Comparison of ENCODE assay signal across 10 mouse cellular contexts in genomic region chr3:130053340-130054066, GRCm38 (mm10). TPM values are rescaled to one million over a fixed set of nuclear protein-coding genes. Genes with fewer than 3 reads are reported as not detected.
DNase-seq lines count a peak whose midpoint lies in the region; ATAC-seq and TF ChIP-seq lines count a peak whose summit lies in the region.
"Had no signal": no experiment of that assay in that cellular context is flagged by ENCODE, and none has a peak within 500 bp of the region (broad histone marks: within the 10 kb centered on the region; RNA-seq: fewer than 3 reads in every experiment).

No protein-coding gene starts in this region.

- WGBS in limb, embryonic 12.5 days = 51% methylated on average over 10 of the region's 10 CpGs
- WGBS in limb, embryonic 10.5 days = 54% methylated on average over 10 of the region's 10 CpGs
- 25% methylated on average over 10 of the region's 10 CpGs for WGBS in kidney, embryonic 15.5 days

- TF ChIP-seq CTCF in gastrocnemius, adult 2 months (IDR thresholded peaks at IDR 0.05) = no peak

- no peak overlapping the region for H3K4me3 ChIP-seq in gastrocnemius, adult 2 months
- H3K4me3 ChIP-seq in limb, embryonic 12.5 days (replicated peaks) = no peak overlapping the region
- no peak overlapping the region for H3K4me3 ChIP-seq in limb, embryonic 10.5 days
- H3K4me3 ChIP-seq in brown adipose tissue, adult 24 weeks (ENCODE audit: insufficient read depth, low read depth, low read length) = no peak overlapping the region
- no peak overlapping the region for H3K4me3 ChIP-seq in kidney, embryonic 15.5 days (replicated peaks)
- H3K4me3 ChIP-seq: embryonic facial prominence, embryonic 12.5 days; hindbrain, embryonic 15.5 days had no signal

- ATAC-seq in limb, embryonic 12.5 days (ENCODE audit: insufficient number of reproducible peaks, insufficient read depth, low FRiP score, low TSS enrichment, low read depth) = no peak
- peak; percentile 86 for ATAC-seq in kidney, embryonic 15.5 days (replicated peaks; ENCODE audit: low FRiP score)

- H3K27ac ChIP-seq in gastrocnemius, adult 2 months = peak overlapping the region; percentile 56
- 0 out of 2 replicates have a peak overlapping the region, but pooled peaks have one; percentile 46 for H3K27ac ChIP-seq in limb, embryonic 12.5 days
- no peak overlapping the region for H3K27ac ChIP-seq in limb, embryonic 10.5 days
- H3K27ac ChIP-seq in brown adipose tissue, adult 24 weeks (replicated peaks; ENCODE audit: low read depth, low read length) = peak overlapping the region; percentile 64
- H3K27ac ChIP-seq in kidney, embryonic 15.5 days = peak overlapping the region; percentile 82
- H3K27ac ChIP-seq: embryonic facial prominence, embryonic 12.5 days; hindbrain, embryonic 15.5 days had no signal

- intact Hi-C loops in gastrocnemius, adult 2 months (cut with DNase I) = loop anchor here (10.0 kb wide), 1 partner anchor 59 kb away; no protein-coding TSS in a partner anchor

- DNase-seq in gastrocnemius, adult 2 months = no peak
- no peak for DNase-seq in gastrocnemius, adult 8-10 months (ENCODE audit: low spot score in 2 of 2)
- no peak for DNase-seq in limb, embryonic 10.5 days (ENCODE audit: low spot score)
- no peak for DNase-seq in cerebellum, adult 9-10 months
- no peak for DNase-seq in urinary bladder, adult 2 months (ENCODE audit: low spot score)

- H3K4me2 ChIP-seq in limb, embryonic 12.5 days = no peak overlapping the region
- H3K4me2 ChIP-seq in kidney, embryonic 15.5 days = peak overlapping the region; percentile 11; the same call in 1 of the 2 replicates
- H3K4me2 ChIP-seq: embryonic facial prominence, embryonic 12.5 days; hindbrain, embryonic 15.5 days had no signal

- H3K27me3 ChIP-seq in limb, embryonic 12.5 days = no peaks in the 10 kb centered on the region
- no peaks in the 10 kb centered on the region for H3K27me3 ChIP-seq in limb, embryonic 10.5 days (ENCODE audit: low read depth, poor library complexity, severe bottlenecking)
- no peaks in the 10 kb centered on the region for H3K27me3 ChIP-seq in kidney, embryonic 15.5 days
- H3K27me3 ChIP-seq: embryonic facial prominence, embryonic 12.5 days; hindbrain, embryonic 15.5 days had no signal

- H3K9ac ChIP-seq in limb, embryonic 12.5 days (replicated peaks) = no peak overlapping the region
- no peak overlapping the region for H3K9ac ChIP-seq in kidney, embryonic 15.5 days
- H3K9ac ChIP-seq: embryonic facial prominence, embryonic 12.5 days; hindbrain, embryonic 15.5 days had no signal

- peaks cover 27% of the 10 kb centered on the region for H3K4me1 ChIP-seq in limb, embryonic 12.5 days (replicated peaks)
- H3K4me1 ChIP-seq in limb, embryonic 10.5 days = peaks cover 26% of the 10 kb centered on the region
- peaks cover 43% of the 10 kb centered on the region for H3K4me1 ChIP-seq in brown adipose tissue, adult 24 weeks (ENCODE audit: control insufficient read depth, insufficient read depth, insufficient read length, low read length)
- peaks cover 64% of the 10 kb centered on the region for H3K4me1 ChIP-seq in kidney, embryonic 15.5 days

- peaks cover 27% of the 10 kb centered on the region for H3K36me3 ChIP-seq in limb, embryonic 12.5 days
- H3K36me3 ChIP-seq in limb, embryonic 10.5 days = peaks cover 42% of the 10 kb centered on the region
- peaks cover 6% of the 10 kb centered on the region; the same call in 1 of the 2 replicates for H3K36me3 ChIP-seq in kidney, embryonic 15.5 days
- H3K36me3 ChIP-seq: hindbrain, embryonic 15.5 days had no signal

- H3K9me3 ChIP-seq in limb, embryonic 12.5 days = no peaks in the 10 kb centered on the region
- no peaks in the 10 kb centered on the region for H3K9me3 ChIP-seq in limb, embryonic 10.5 days (replicated peaks)
- H3K9me3 ChIP-seq in kidney, embryonic 15.5 days (replicated peaks) = no peaks in the 10 kb centered on the region
- H3K9me3 ChIP-seq: embryonic facial prominence, embryonic 12.5 days; hindbrain, embryonic 15.5 days had no signal

RNA-seq across cellular contexts. Expression of gene Sec24b, which starts 7.8 kb away (rescaled TPM):
- total RNA-seq in gastrocnemius, adult 2 months (2021) = 10 to 100 TPM; 24.9 to 28.8 TPM
- 10 to 100 TPM; 18.4 to 25.6 (median 21.0) TPM for total RNA-seq in gastrocnemius, adult 8-10 months (2022)
- polyA plus RNA-seq in limb, embryonic 12.5 days (2016; fragmentation: Nextera tagmentation; extraction: Ambion mirVana) = 31.8 and 36.3 TPM in 2 replicates
- 37.8 and 40.5 TPM in 2 replicates for polyA plus RNA-seq in limb, embryonic 10.5 days (2016; fragmentation: Nextera tagmentation; extraction: Ambion mirVana)
- 19.7 and 23.6 TPM in 2 replicates for polyA plus RNA-seq in brown adipose tissue, adult 24 weeks (2012; ENCODE audit: insufficient read depth, insufficient read length, missing spikeins)
- 33.6 and 36.9 TPM in 2 replicates for polyA plus RNA-seq in kidney, embryonic 15.5 days (2015; fragmentation: Nextera tagmentation; extraction: Ambion mirVana)
- 60.6 and 63.7 TPM in 2 replicates for polyA plus RNA-seq in urinary bladder, adult 2 months (2012; rRNA removed)
